Mouse (Mus musculus) kidney, embryonic 16.5 days (tissue): ENCODE data around the gene Fcrlb. TPM values are rescaled to one million over a fixed set of nuclear protein-coding genes. Genes with fewer than 3 reads are reported as not detected.

Source experiments
- ATAC-seq: fragments of 200-750 bp; cut with Nextera tagmentation; 2 replicates; pipeline ENCODE4 v1.8.0; 2017; ENCODE audit warnings: moderate TSS enrichment; ENCODE audit not compliant: low FRiP score, low TSS enrichment
- H3K27ac ChIP-seq: fragments of 300-500 bp; sonication (generic); 2 replicates; pipeline ENCODE4 v1.5.1; 2014; ENCODE audit warnings: low read length
- H3K27me3 ChIP-seq: fragments of 300-500 bp; sonication (generic); 2 replicates; pipeline ENCODE4 v1.6.1; 2014; ENCODE audit warnings: low read length, control low read depth, mixed read lengths; ENCODE audit not compliant: insufficient read depth
- H3K36me3 ChIP-seq: fragments of 300-500 bp; sonication (generic); 2 replicates; pipeline ENCODE4 v1.6.1; 2014; ENCODE audit warnings: low read length, control low read depth, mixed read lengths; ENCODE audit not compliant: insufficient read depth
- H3K4me1 ChIP-seq: fragments of 300-500 bp; sonication (generic); 2 replicates; pipeline ENCODE4 v1.6.1; 2014; ENCODE audit warnings: low read length, control low read depth, mixed read lengths; ENCODE audit not compliant: insufficient read depth
- H3K4me2 ChIP-seq: fragments of 300-500 bp; sonication (generic); replicated peaks from 2 replicates; pipeline ENCODE4 v1.6.1; 2014; ENCODE audit warnings: low read depth, low read length
- H3K4me3 ChIP-seq: fragments of 300-500 bp; sonication (generic); 2 replicates; pipeline ENCODE4 v1.5.1; 2014; ENCODE audit warnings: mild to moderate bottlenecking, low read length
- H3K9ac ChIP-seq: fragments of 300-500 bp; sonication (generic); replicated peaks from 2 replicates; pipeline ENCODE4 v1.6.1; 2014; ENCODE audit warnings: low read length
- H3K9me3 ChIP-seq: fragments of 300-500 bp; sonication (generic); 2 replicates; pipeline ENCODE4 v1.6.1; 2016; ENCODE audit warnings: low read length, control low read depth
- WGBS: fragments of 180-500 bp; shearing (Covaris S2); extraction: QIAGEN DNeasy Blood & Tissue Kit; methylation state at CpG from one replicate; pipeline ENCODE4 v1.1.7; 2014; 5-methylcytosine and 5-hydroxymethylcytosine counted together
- polyA plus RNA-seq: library from polyadenylated mRNA; unstranded; fragments of >200 nt; fragmentation: Nextera tagmentation; extraction: Ambion mirVana; gene quantifications from 2 replicates; pipeline ENCODE4 v1.2.1, GENCODE M21; 2015

Fcrlb gene
- polyA plus RNA-seq, 1 experiment from 2014 or later, result 0.24 TPM

GRCm38 (mm10) chr1:170864754-170865153 lies 48.0 kb downstream of the Fcrlb start:
- H3K4me3 ChIP-seq, result no peak overlapping the region
- H3K27ac ChIP-seq, result no peak overlapping the region
- no peaks in the 10 kb centered on the region for H3K27me3 ChIP-seq
- H3K9me3 ChIP-seq, result no peaks in the 10 kb centered on the region
- 62% methylated on average over 3 of the region's 3 CpGs for WGBS
- ATAC-seq, result no peak
- H3K9ac ChIP-seq, result no peak overlapping the region
- H3K36me3 ChIP-seq, result no peaks in the 10 kb centered on the region
- H3K4me2 ChIP-seq, result no peak overlapping the region
- peaks cover 6% of the 10 kb centered on the region for H3K4me1 ChIP-seq

- no peak for ATAC-seq
- H3K36me3 ChIP-seq, result no peaks in the 10 kb centered on the region
- H3K9ac ChIP-seq, result no peak overlapping the region
- H3K9me3 ChIP-seq, result no peaks in the 10 kb centered on the region
- H3K4me1 ChIP-seq, result peaks cover 6% of the 10 kb centered on the region
- H3K4me3 ChIP-seq, result no peak overlapping the region
- H3K27ac ChIP-seq, result no peak overlapping the region
- H3K27me3 ChIP-seq, result no peaks in the 10 kb centered on the region
- H3K4me2 ChIP-seq, result no peak overlapping the region
These were observed 48.5 kb downstream of the Fcrlb start for GRCm38 (mm10) chr1:170864234-170864633.

GRCm38 (mm10) chr1:170863033-170863432 lies 49.7 kb downstream of the Fcrlb start:
- ATAC-seq, result no peak
- Histone ChIP-seq H3K4me3 (no peak overlapping the region), H3K9ac (no peak overlapping the region), H3K4me1 (peaks cover 6% of the 10 kb centered on the region), H3K27me3 (no peaks in the 10 kb centered on the region), H3K9me3 (no peaks in the 10 kb centered on the region), H3K36me3 (no peaks in the 10 kb centered on the region), H3K4me2 (no peak overlapping the region), H3K27ac (no peak overlapping the region)
- WGBS, result 60% methylated on average over 4 of the region's 4 CpGs

- 55% methylated on average over 3 of the region's 3 CpGs for WGBS
- no peak overlapping the region for H3K4me3 ChIP-seq
- H3K4me1 ChIP-seq, result peaks cover 6% of the 10 kb centered on the region
- no peak overlapping the region for H3K4me2 ChIP-seq
- H3K27me3 ChIP-seq, result no peaks in the 10 kb centered on the region
- no peaks in the 10 kb centered on the region for H3K9me3 ChIP-seq
- ATAC-seq, result no peak
- H3K9ac ChIP-seq, result no peak overlapping the region
- no peak overlapping the region for H3K27ac ChIP-seq
- H3K36me3 ChIP-seq, result no peaks in the 10 kb centered on the region
These were observed 50.4 kb downstream of the Fcrlb start for GRCm38 (mm10) chr1:170862435-170862717.

- H3K4me2 ChIP-seq, result no peak overlapping the region
- WGBS, result 64% methylated on average over 13 of the region's 13 CpGs
- H3K27ac ChIP-seq, result no peak overlapping the region
These were observed 50.9 kb downstream of the Fcrlb start for GRCm38 (mm10) chr1:170861671-170862434.

GRCm38 (mm10) chr1:170858872-170859271 lies 53.9 kb downstream of the Fcrlb start:
- no peak overlapping the region for H3K4me3 ChIP-seq
- H3K27me3 ChIP-seq, result no peaks in the 10 kb centered on the region
- H3K36me3 ChIP-seq, result no peaks in the 10 kb centered on the region
- no peaks in the 10 kb centered on the region for H3K4me1 ChIP-seq
- ATAC-seq, result no peak
- no peak overlapping the region for H3K4me2 ChIP-seq
- H3K9ac ChIP-seq, result no peak overlapping the region
- no peaks in the 10 kb centered on the region for H3K9me3 ChIP-seq
- WGBS, result 81% methylated on average over 1 of the region's 2 CpGs
- H3K27ac ChIP-seq, result no peak overlapping the region

More at GRCm38 (mm10) chr1:170861671-170862434, 50.9 kb downstream of the Fcrlb start:
- no peaks in the 10 kb centered on the region for H3K9me3 ChIP-seq
- peaks cover 3% of the 10 kb centered on the region for H3K4me1 ChIP-seq
- H3K27me3 ChIP-seq, result no peaks in the 10 kb centered on the region
- no peak overlapping the region for H3K4me3 ChIP-seq
- no peak overlapping the region for H3K9ac ChIP-seq
- ATAC-seq, result no peak
- no peaks in the 10 kb centered on the region for H3K36me3 ChIP-seq

- Histone ChIP-seq H3K36me3 (peaks cover 4% of the 10 kb centered on the region; the same call in 1 of the 2 replicates), H3K4me2 (no peak overlapping the region), H3K4me1 (no peaks in the 10 kb centered on the region), H3K9me3 (no peaks in the 10 kb centered on the region), H3K9ac (no peak overlapping the region), H3K27me3 (no peaks in the 10 kb centered on the region), H3K27ac (no peak overlapping the region), H3K4me3 (no peak overlapping the region)
- ATAC-seq, result no peak
- 91% methylated on average over 2 of the region's 2 CpGs for WGBS
These were observed 55.4 kb downstream of the Fcrlb start for GRCm38 (mm10) chr1:170857369-170857768.

Other genes starting within 250 kb of the Fcrlb start
- gene Atf6, start 45.2 kb downstream of the Fcrlb start, polyA plus RNA-seq, result 8.7 and 9.6 TPM in 2 replicates
- gene Gm26620, start 27.9 kb downstream of the Fcrlb start, polyA plus RNA-seq, result 0.58 and 0.64 TPM in 2 replicates
- 39.5 and 40.5 TPM in 2 replicates for gene Dusp12, start 27.4 kb downstream of the Fcrlb start, polyA plus RNA-seq
- not detected in 2 replicates for gene Fcrla, start 14.6 kb upstream of the Fcrlb start, polyA plus RNA-seq
- gene Fcgr2b, start 63.6 kb upstream of the Fcrlb start, polyA plus RNA-seq, result 2.6 and 3.9 TPM in 2 replicates
- 0.87 and 1.3 TPM in 2 replicates for gene Fcgr4, start 106.0 kb upstream of the Fcrlb start, polyA plus RNA-seq
- 8.8 and 9.0 TPM in 2 replicates for gene Fcgr3, start 152.0 kb upstream of the Fcrlb start, polyA plus RNA-seq
- 2.9 and 3.0 TPM in 2 replicates for gene Cfap126, start 201.0 kb upstream of the Fcrlb start, polyA plus RNA-seq
- 340 TPM in 2 replicates for gene Sdhc, start 237.7 kb upstream of the Fcrlb start, polyA plus RNA-seq
- 0.57 and 0.68 TPM in 2 replicates for gene Mpz, start 237.8 kb upstream of the Fcrlb start, polyA plus RNA-seq